Mouse (Mus musculus) MEL (cell line): ENCODE data around the gene Sppl2a.

ENCODE experiments used
- CTCF ChIP-seq, 3 experiments: IDR thresholded peaks in 2 of 3; conservative IDR thresholded peaks in 1 of 3; 2 replicates each; pipeline ENCODE4 v1.5.1; 2011 to 2012; ENCODE audit warnings: low read length in 3 of 3, low read depth in 2 of 3, mild to moderate bottlenecking in 2 of 3, improper control_type of control experiment in 1 of 3, inconsistent platforms in 1 of 3, mixed read lengths in 1 of 3, moderate library complexity in 1 of 3; ENCODE audit not compliant: control insufficient read depth in 1 of 3, insufficient read depth in 1 of 3, poor library complexity in 1 of 3, severe bottlenecking in 1 of 3
- POLR2A ChIP-seq, 2 experiments: IDR thresholded peaks; 2 replicates each; pipeline ENCODE4 v1.6.1; 2011 to 2012; ENCODE audit warnings: low read length in 2 of 2, mild to moderate bottlenecking in 2 of 2, control low read depth in 1 of 2, improper control_type of control experiment in 1 of 2, low read depth in 1 of 2, moderate library complexity in 1 of 2; ENCODE audit not compliant: control insufficient read depth in 1 of 2, insufficient read depth in 1 of 2, poor library complexity in 1 of 2
- SIN3A ChIP-seq: IDR thresholded peaks from 2 replicates; pipeline ENCODE4 v1.6.1; 2012; ENCODE audit warnings: low read length, improper control_type of control experiment, inconsistent platforms

- TF ChIP-seq POLR2A (IDR thresholded peaks at IDR 0.05; ENCODE audit: control insufficient read depth in 1 of 2, insufficient read depth in 1 of 2, low read depth in 1 of 2, low read length in 2 of 2, poor library complexity in 1 of 2): no peak
- TF ChIP-seq CTCF (IDR thresholded peaks at IDR 0.05 in 2 of 3, conservative IDR thresholded peaks at IDR 0.05 in 1 of 3; ENCODE audit: control insufficient read depth in 1 of 3, insufficient read depth in 1 of 3, low read depth in 2 of 3, low read length in 3 of 3, poor library complexity in 1 of 3, severe bottlenecking in 1 of 3): no peak
- TF ChIP-seq SIN3A: no peak
Observed at GRCm38 (mm10) chr2:126933921-126934320, 886 bp upstream of the Sppl2a start.
